Mouse (Mus musculus): ENCODE results near the gene Kif5a. TPM values are rescaled to one million over a fixed set of nuclear protein-coding genes. Genes with fewer than 3 reads are reported as not detected.

Kif5a gene
- polyA plus RNA-seq, 2 experiments = 2.8 to 9.7 TPM

GRCm38 (mm10) chr10:127290930-127291880 lies 28.1 kb upstream of the Kif5a start:
- peaks cover 32% of the 10 kb centered on the region for H3K4me1 ChIP-seq (ENCODE audit: control insufficient read depth, insufficient read depth, low read length)
- peak overlapping the region; percentile 62 for H3K27ac ChIP-seq (replicated peaks; ENCODE audit: low read depth, low read length)
- DNase-seq (ENCODE audit: low spot score) = peak; percentile 23
- H3K9ac ChIP-seq (ENCODE audit: low read depth, low read length, severe bottlenecking) = peak overlapping the region; percentile 57
- peak overlapping the region; percentile 92 for H3K4me2 ChIP-seq (replicated peaks; ENCODE audit: low read depth, low read length, severe bottlenecking)
- no peaks in the 10 kb centered on the region for H3K27me3 ChIP-seq (ENCODE audit: control insufficient read depth, insufficient read depth, low read length)
- peaks cover 53% of the 10 kb centered on the region for H3K36me3 ChIP-seq (ENCODE audit: control insufficient read depth, insufficient read depth, low read length)
- peak; percentile 58 for ATAC-seq (ENCODE audit: low FRiP score, low read depth)
- no peaks in the 10 kb centered on the region for H3K9me3 ChIP-seq (ENCODE audit: control insufficient read depth, low read length)
- peak overlapping the region; percentile 72 for H3K4me3 ChIP-seq (replicated peaks; ENCODE audit: low read length)
- 2% methylated on average over 19 of the region's 19 CpGs for WGBS
- no peak for TF ChIP-seq POLR2A (IDR thresholded peaks at IDR 0.05; ENCODE audit: borderline replicate concordance, extremely low read depth, insufficient read depth, insufficient read length)

- peak; percentile 92 for ATAC-seq (ENCODE audit: low FRiP score, low read depth)
- H3K4me2 ChIP-seq (replicated peaks; ENCODE audit: low read depth, low read length, severe bottlenecking) = peak overlapping the region; percentile 92
- peak overlapping the region; percentile 79 for H3K9ac ChIP-seq (ENCODE audit: low read depth, low read length, severe bottlenecking)
- peak overlapping the region; percentile 97 for H3K27ac ChIP-seq (replicated peaks; ENCODE audit: low read depth, low read length)
- under 1% methylated on average over 45 of the region's 47 CpGs for WGBS
- peak overlapping the region; percentile 72 for H3K4me3 ChIP-seq (replicated peaks; ENCODE audit: low read length)
- no peaks in the 10 kb centered on the region for H3K27me3 ChIP-seq (ENCODE audit: control insufficient read depth, insufficient read depth, low read length)
- H3K36me3 ChIP-seq (ENCODE audit: control insufficient read depth, insufficient read depth, low read length) = peaks cover 53% of the 10 kb centered on the region
- TF ChIP-seq POLR2A (IDR thresholded peaks at IDR 0.05; ENCODE audit: borderline replicate concordance, extremely low read depth, insufficient read depth, insufficient read length) = peak; percentile 75; the same call in 1 of the 2 replicates
- peak; percentile 100 for DNase-seq (ENCODE audit: low spot score)
- peaks cover 32% of the 10 kb centered on the region for H3K4me1 ChIP-seq (ENCODE audit: control insufficient read depth, insufficient read depth, low read length)
- no peaks in the 10 kb centered on the region for H3K9me3 ChIP-seq (ENCODE audit: control insufficient read depth, low read length)
These were observed 27.3 kb upstream of the Kif5a start for GRCm38 (mm10) chr10:127290307-127290929.

- Histone ChIP-seq H3K4me3 (replicated peaks; ENCODE audit: low read length) (peak overlapping the region; percentile 72), H3K27me3 (ENCODE audit: control insufficient read depth, insufficient read depth, low read length) (no peaks in the 10 kb centered on the region), H3K4me1 (ENCODE audit: control insufficient read depth, insufficient read depth, low read length) (peaks cover 32% of the 10 kb centered on the region), H3K27ac (replicated peaks; ENCODE audit: low read depth, low read length) (peak overlapping the region; percentile 97), H3K4me2 (replicated peaks; ENCODE audit: low read depth, low read length, severe bottlenecking) (peak overlapping the region; percentile 92), H3K9me3 (ENCODE audit: control insufficient read depth, low read length) (no peaks in the 10 kb centered on the region), H3K9ac (ENCODE audit: low read depth, low read length, severe bottlenecking) (peak overlapping the region; percentile 79), H3K36me3 (ENCODE audit: control insufficient read depth, insufficient read depth, low read length) (peaks cover 53% of the 10 kb centered on the region)
- no peak for TF ChIP-seq POLR2A (IDR thresholded peaks at IDR 0.05; ENCODE audit: borderline replicate concordance, extremely low read depth, insufficient read depth, insufficient read length)
- ATAC-seq (ENCODE audit: low FRiP score, low read depth) (no peak), DNase-seq (ENCODE audit: low spot score) (no peak)
- WGBS = 2% methylated on average over 15 of the region's 15 CpGs
These were observed 26.5 kb upstream of the Kif5a start for GRCm38 (mm10) chr10:127289573-127290191.

GRCm38 (mm10) chr10:127288800-127289572 lies 25.8 kb upstream of the Kif5a start, which contains the start of gene Mbd6:
Gene Mbd6, minus strand, starts transcription at chr10:127289018.
- Histone ChIP-seq H3K9ac (ENCODE audit: low read depth, low read length, severe bottlenecking) (peak within 1 kb of the TSS; percentile 79), H3K27me3 (ENCODE audit: control insufficient read depth, insufficient read depth, low read length) (no peaks in the 10 kb centered on the region), H3K4me1 (ENCODE audit: control insufficient read depth, insufficient read depth, low read length) (peaks cover 32% of the 10 kb centered on the region), H3K4me3 (replicated peaks; ENCODE audit: low read length) (peak within 1 kb of the TSS; percentile 72), H3K27ac (replicated peaks; ENCODE audit: low read depth, low read length) (peak within 1 kb of the TSS; percentile 97), H3K36me3 (ENCODE audit: control insufficient read depth, insufficient read depth, low read length) (peaks cover 53% of the 10 kb centered on the region), H3K4me2 (replicated peaks; ENCODE audit: low read depth, low read length, severe bottlenecking) (peak within 1 kb of the TSS; percentile 92), H3K9me3 (ENCODE audit: control insufficient read depth, low read length) (no peaks in the 10 kb centered on the region)
- WGBS = under 1% methylated on average over 18 of the region's 65 CpGs
- no peak for TF ChIP-seq POLR2A (IDR thresholded peaks at IDR 0.05; ENCODE audit: borderline replicate concordance, extremely low read depth, insufficient read depth, insufficient read length)
- ATAC-seq (ENCODE audit: low FRiP score, low read depth) = peak; percentile 17
- peak; percentile 81 for DNase-seq (ENCODE audit: low spot score)
